Mouse (Mus musculus): ENCODE measurements at regions not wholly inside any gene's neighbourhood (a gene's known extent, or its start where the extent isn't known, plus 50 kb on each side); places are given as distances from the start of the nearest gene placed in this dataset.

GRCm38 (mm10) chr13:101373581-101374189, 394.3 kb downstream of the Pik3r1 start:
- H3K4me1 ChIP-seq (replicated peaks) = no peaks in the 10 kb centered on the region
- H3K36me3 ChIP-seq = no peaks in the 10 kb centered on the region
- H3K27ac ChIP-seq (replicated peaks) = no peak overlapping the region
- WGBS = 84% methylated on average over 5 of the region's 5 CpGs
- no peak overlapping the region for H3K9ac ChIP-seq
- H3K9me3 ChIP-seq = no peaks in the 10 kb centered on the region
- no peak for ATAC-seq (ENCODE audit: low FRiP score, low read depth)
- no peak overlapping the region for H3K4me2 ChIP-seq
- H3K4me3 ChIP-seq = no peak overlapping the region
- H3K27me3 ChIP-seq = no peaks in the 10 kb centered on the region

GRCm38 (mm10) chr13:101371906-101372305, 396.1 kb downstream of the Pik3r1 start:
- Histone ChIP-seq H3K27me3 (no peaks in the 10 kb centered on the region), H3K36me3 (no peaks in the 10 kb centered on the region), H3K27ac (replicated peaks) (no peak overlapping the region), H3K4me1 (replicated peaks) (no peaks in the 10 kb centered on the region), H3K4me3 (no peak overlapping the region), H3K9me3 (no peaks in the 10 kb centered on the region), H3K9ac (no peak overlapping the region), H3K4me2 (no peak overlapping the region)
- 98% methylated on average over 1 of the region's 1 CpGs for WGBS
- no peak for ATAC-seq (ENCODE audit: low FRiP score, low read depth)

- Histone ChIP-seq H3K4me1 (replicated peaks) (no peaks in the 10 kb centered on the region), H3K27me3 (no peaks in the 10 kb centered on the region), H3K27ac (replicated peaks) (no peak overlapping the region), H3K36me3 (no peaks in the 10 kb centered on the region), H3K4me3 (no peak overlapping the region), H3K4me2 (no peak overlapping the region), H3K9me3 (no peaks in the 10 kb centered on the region), H3K9ac (no peak overlapping the region)
- no peak for ATAC-seq (ENCODE audit: low FRiP score, low read depth)
- WGBS = 78% methylated on average over 5 of the region's 5 CpGs
These were observed 399.8 kb downstream of the Pik3r1 start for GRCm38 (mm10) chr13:101368170-101368569.

GRCm38 (mm10) chr13:101355363-101355762, 412.7 kb downstream of the Pik3r1 start:
- H3K9me3 ChIP-seq = no peaks in the 10 kb centered on the region
- 92% methylated on average over 3 of the region's 3 CpGs for WGBS
- ATAC-seq (ENCODE audit: low FRiP score, low read depth) = 0 out of 2 replicates have a peak, but pooled peaks have one; percentile 38
- no peak overlapping the region for H3K9ac ChIP-seq
- H3K27me3 ChIP-seq = no peaks in the 10 kb centered on the region
- no peak overlapping the region for H3K27ac ChIP-seq (replicated peaks)
- no peak overlapping the region for H3K4me3 ChIP-seq
- H3K4me2 ChIP-seq = no peak overlapping the region
- H3K4me1 ChIP-seq (replicated peaks) = no peaks in the 10 kb centered on the region
- no peaks in the 10 kb centered on the region for H3K36me3 ChIP-seq

GRCm38 (mm10) chr13:101351123-101351522, 416.9 kb downstream of the Pik3r1 start:
- no peak for ATAC-seq (ENCODE audit: low FRiP score, low read depth)
- H3K9ac ChIP-seq = no peak overlapping the region

GRCm38 (mm10) chr13:101349354-101349753, 418.7 kb downstream of the Pik3r1 start:
- Histone ChIP-seq H3K9ac (no peak overlapping the region), H3K27me3 (no peaks in the 10 kb centered on the region), H3K36me3 (no peaks in the 10 kb centered on the region), H3K27ac (replicated peaks) (no peak overlapping the region), H3K9me3 (no peaks in the 10 kb centered on the region), H3K4me2 (no peak overlapping the region), H3K4me3 (no peak overlapping the region), H3K4me1 (replicated peaks) (no peaks in the 10 kb centered on the region)
- 88% methylated on average over 2 of the region's 2 CpGs for WGBS
- no peak for ATAC-seq (ENCODE audit: low FRiP score, low read depth)

More at GRCm38 (mm10) chr13:101351123-101351522, 416.9 kb downstream of the Pik3r1 start:
- Histone ChIP-seq H3K27ac (replicated peaks) (no peak overlapping the region), H3K36me3 (no peaks in the 10 kb centered on the region), H3K4me3 (no peak overlapping the region), H3K4me1 (replicated peaks) (no peaks in the 10 kb centered on the region), H3K9me3 (no peaks in the 10 kb centered on the region), H3K27me3 (no peaks in the 10 kb centered on the region), H3K4me2 (no peak overlapping the region)
- WGBS = 87% methylated on average over 4 of the region's 4 CpGs

- H3K4me2 ChIP-seq = no peak overlapping the region
- no peaks in the 10 kb centered on the region for H3K36me3 ChIP-seq
- no peak overlapping the region for H3K27ac ChIP-seq (replicated peaks)
- no peak for ATAC-seq (ENCODE audit: low FRiP score, low read depth)
- H3K9me3 ChIP-seq = no peaks in the 10 kb centered on the region
- no peak overlapping the region for H3K4me3 ChIP-seq
- no peaks in the 10 kb centered on the region for H3K4me1 ChIP-seq (replicated peaks)
- H3K27me3 ChIP-seq = no peaks in the 10 kb centered on the region
- H3K9ac ChIP-seq = no peak overlapping the region
- 91% methylated on average over 3 of the region's 3 CpGs for WGBS
These were observed 429.6 kb downstream of the Pik3r1 start for GRCm38 (mm10) chr13:101338280-101338872.

GRCm38 (mm10) chr13:101318621-101319020, 449.4 kb downstream of the Pik3r1 start:
- H3K27ac ChIP-seq (replicated peaks) = no peak overlapping the region
- no peak for ATAC-seq (ENCODE audit: low FRiP score, low read depth)
- WGBS = 55% methylated on average over 4 of the region's 4 CpGs

GRCm38 (mm10) chr13:101316336-101316735, 451.7 kb downstream of the Pik3r1 start:
- Histone ChIP-seq H3K36me3 (no peaks in the 10 kb centered on the region), H3K27ac (replicated peaks) (no peak overlapping the region), H3K4me3 (no peak overlapping the region), H3K9me3 (no peaks in the 10 kb centered on the region), H3K4me1 (replicated peaks) (no peaks in the 10 kb centered on the region), H3K4me2 (no peak overlapping the region), H3K27me3 (no peaks in the 10 kb centered on the region), H3K9ac (no peak overlapping the region)
- no peak for ATAC-seq (ENCODE audit: low FRiP score, low read depth)
- 82% methylated on average over 4 of the region's 4 CpGs for WGBS

More at GRCm38 (mm10) chr13:101318621-101319020, 449.4 kb downstream of the Pik3r1 start:
- Histone ChIP-seq H3K36me3 (no peaks in the 10 kb centered on the region), H3K4me3 (no peak overlapping the region), H3K4me1 (replicated peaks) (no peaks in the 10 kb centered on the region), H3K4me2 (no peak overlapping the region), H3K27me3 (no peaks in the 10 kb centered on the region), H3K9ac (no peak overlapping the region), H3K9me3 (no peaks in the 10 kb centered on the region)

- Histone ChIP-seq H3K9me3 (no peaks in the 10 kb centered on the region), H3K4me3 (no peak overlapping the region), H3K36me3 (no peaks in the 10 kb centered on the region), H3K27me3 (no peaks in the 10 kb centered on the region), H3K27ac (replicated peaks) (no peak overlapping the region), H3K4me2 (no peak overlapping the region), H3K9ac (no peak overlapping the region), H3K4me1 (replicated peaks) (no peaks in the 10 kb centered on the region)
- ATAC-seq (ENCODE audit: low FRiP score, low read depth) = no peak
These were observed 454.0 kb downstream of the Pik3r1 start for GRCm38 (mm10) chr13:101314040-101314439.

GRCm38 (mm10) chr13:101311634-101312314, 456.2 kb downstream of the Pik3r1 start:
- Histone ChIP-seq H3K9ac (no peak overlapping the region), H3K9me3 (no peaks in the 10 kb centered on the region), H3K4me3 (no peak overlapping the region), H3K36me3 (no peaks in the 10 kb centered on the region), H3K4me1 (replicated peaks) (no peaks in the 10 kb centered on the region), H3K27me3 (no peaks in the 10 kb centered on the region), H3K4me2 (no peak overlapping the region), H3K27ac (replicated peaks) (no peak overlapping the region)
- no peak for ATAC-seq (ENCODE audit: low FRiP score, low read depth)
- 80% methylated on average over 3 of the region's 3 CpGs for WGBS

- WGBS = 98% methylated on average over 5 of the region's 5 CpGs
- Histone ChIP-seq H3K4me3 (no peak overlapping the region), H3K9me3 (no peaks in the 10 kb centered on the region), H3K27me3 (no peaks in the 10 kb centered on the region), H3K4me2 (no peak overlapping the region), H3K27ac (replicated peaks) (no peak overlapping the region), H3K36me3 (no peaks in the 10 kb centered on the region), H3K9ac (no peak overlapping the region), H3K4me1 (replicated peaks) (no peaks in the 10 kb centered on the region)
- no peak for ATAC-seq (ENCODE audit: low FRiP score, low read depth)
These were observed 459.3 kb downstream of the Pik3r1 start for GRCm38 (mm10) chr13:101308724-101309123.
